22 mouse cellular contexts compared by ENCODE assay signal in genomic region chr2:58952101-58952500, GRCm38 (mm10).
"Had no signal": no experiment of that assay in that cellular context is flagged by ENCODE, and none has a peak within 500 bp of the region (broad histone marks: within the 10 kb centered on the region; RNA-seq: fewer than 3 reads in every experiment).

No protein-coding gene starts in this region.

- ATAC-seq: hindbrain, embryonic 16.5 days; hindbrain, postnatal 0 days; inflammation-experienced regulatory T-cells, adult 6 months; intestine, embryonic 15.5 days; intestine, embryonic 16.5 days; intestine, postnatal 0 days had no signal

- DNase-seq: heart, postnatal 10 days; heart, postnatal 14 days; heart, postnatal 36 days; heart, postnatal 4 days; kidney, adult 11 months; kidney, adult 18-20 months; kidney, adult 2 months; kidney, adult 8-10 months; kidney, adult 9 months; kidney, postnatal 10 days; kidney, postnatal 14 days; kidney, postnatal 25 days; kidney, postnatal 36 days; kidney, postnatal 4 days; layer of hippocampus, adult 9-11 months; layer of hippocampus, postnatal 36 days had no signal
